Mouse (Mus musculus) forebrain, embryonic 12.5 days (tissue): Measurements from ENCODE around the gene Fxn. TPM values are rescaled to one million over a fixed set of nuclear protein-coding genes. Genes with fewer than 3 reads are reported as not detected.

Experiments used
- ATAC-seq: fragments of 200-750 bp; cut with Nextera tagmentation; 2 replicates; pipeline ENCODE4 v1.8.0; 2017; ENCODE audit warnings: moderate TSS enrichment; ENCODE audit not compliant: low FRiP score
- H3K27ac ChIP-seq: fragments of 300-500 bp; sonication (generic); 2 replicates; pipeline ENCODE4 v1.5.1; 2016; ENCODE audit warnings: mild to moderate bottlenecking
- H3K27me3 ChIP-seq: fragments of 300-500 bp; sonication (generic); 2 replicates; pipeline ENCODE4 v1.6.1; 2016; ENCODE audit warnings: mild to moderate bottlenecking
- H3K36me3 ChIP-seq: fragments of 300-500 bp; sonication (generic); replicated peaks from 2 replicates; pipeline ENCODE4 v1.6.1; 2016; ENCODE audit warnings: mild to moderate bottlenecking
- H3K4me1 ChIP-seq: fragments of 300-500 bp; sonication (generic); 2 replicates; pipeline ENCODE4 v1.6.1; 2016
- H3K4me2 ChIP-seq: fragments of 300-500 bp; sonication (generic); 2 replicates; pipeline ENCODE4 v1.6.1; 2016; ENCODE audit warnings: mild to moderate bottlenecking, moderate library complexity
- H3K4me3 ChIP-seq: fragments of 300-500 bp; sonication (generic); replicated peaks from 2 replicates; pipeline ENCODE4 v1.5.1; 2016; ENCODE audit warnings: mild to moderate bottlenecking
- H3K9ac ChIP-seq: fragments of 300-500 bp; sonication (generic); 2 replicates; pipeline ENCODE4 v1.6.1; 2016; ENCODE audit warnings: mild to moderate bottlenecking
- H3K9me3 ChIP-seq: fragments of 300-500 bp; sonication (generic); 2 replicates; pipeline ENCODE4 v1.6.1; 2016
- WGBS: fragments of 180-500 bp; shearing (Covaris S2); methylation state at CpG from one replicate; pipeline ENCODE4 v1.1.7; 2016; 5-methylcytosine and 5-hydroxymethylcytosine counted together
- polyA plus RNA-seq: library from polyadenylated mRNA; unstranded; fragments of >200 nt; fragmentation: Nextera tagmentation; extraction: Ambion mirVana; gene quantifications from 2 replicates; pipeline ENCODE4 v1.2.1, GENCODE M21; 2016

The Fxn gene
- polyA plus RNA-seq, 1 experiment from 2014 or later, result 52.2 TPM

DNA sequence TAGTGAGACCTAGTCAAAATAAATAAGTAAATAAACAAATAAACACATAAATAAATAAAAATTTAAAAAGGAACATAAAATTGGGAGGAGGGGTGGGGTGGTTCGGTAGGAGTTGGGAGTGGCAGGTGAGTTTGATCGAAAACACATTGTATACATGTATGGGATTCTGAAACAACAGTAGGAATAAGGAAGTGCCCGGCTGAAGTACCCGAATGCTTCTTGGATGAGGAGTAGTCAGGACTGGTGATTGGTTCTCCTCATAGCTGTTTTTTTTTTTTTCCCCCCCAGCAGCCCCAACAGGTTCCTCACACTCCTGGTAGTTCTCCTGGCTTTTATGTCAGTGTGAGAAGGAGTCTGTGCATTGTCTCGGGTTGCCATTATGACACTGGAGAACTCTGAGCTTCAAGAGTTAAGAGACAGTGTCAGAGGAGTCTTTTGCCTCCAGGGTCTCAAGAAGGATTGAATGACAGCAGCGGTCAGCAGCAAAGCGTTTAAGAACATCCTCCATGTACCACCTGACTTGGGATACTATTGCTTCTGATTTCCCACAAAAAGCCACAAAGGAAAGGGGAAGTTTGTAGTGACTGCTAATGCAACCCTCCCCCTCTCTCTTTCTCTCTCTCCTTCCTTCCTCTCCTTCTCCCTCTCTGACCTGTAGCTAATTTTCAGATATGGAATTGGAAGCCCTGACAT is 1.0 kb upstream of the Fxn start:
- no peak for ATAC-seq
- 0 out of 2 replicates have a peak, but pooled peaks cover 2% of the 10 kb centered on the region for H3K36me3 ChIP-seq
- H3K4me1 ChIP-seq, result peaks cover 11% of the 10 kb centered on the region
- no peaks in the 10 kb centered on the region for H3K27me3 ChIP-seq
- peak overlapping the region; percentile 81 for H3K4me2 ChIP-seq
- WGBS, result 63% methylated on average over 7 of the region's 7 CpGs
- no peak overlapping the region for H3K9ac ChIP-seq
- H3K27ac ChIP-seq, result no peak overlapping the region
- H3K4me3 ChIP-seq, result no peak overlapping the region
- no peaks in the 10 kb centered on the region for H3K9me3 ChIP-seq

DNA sequence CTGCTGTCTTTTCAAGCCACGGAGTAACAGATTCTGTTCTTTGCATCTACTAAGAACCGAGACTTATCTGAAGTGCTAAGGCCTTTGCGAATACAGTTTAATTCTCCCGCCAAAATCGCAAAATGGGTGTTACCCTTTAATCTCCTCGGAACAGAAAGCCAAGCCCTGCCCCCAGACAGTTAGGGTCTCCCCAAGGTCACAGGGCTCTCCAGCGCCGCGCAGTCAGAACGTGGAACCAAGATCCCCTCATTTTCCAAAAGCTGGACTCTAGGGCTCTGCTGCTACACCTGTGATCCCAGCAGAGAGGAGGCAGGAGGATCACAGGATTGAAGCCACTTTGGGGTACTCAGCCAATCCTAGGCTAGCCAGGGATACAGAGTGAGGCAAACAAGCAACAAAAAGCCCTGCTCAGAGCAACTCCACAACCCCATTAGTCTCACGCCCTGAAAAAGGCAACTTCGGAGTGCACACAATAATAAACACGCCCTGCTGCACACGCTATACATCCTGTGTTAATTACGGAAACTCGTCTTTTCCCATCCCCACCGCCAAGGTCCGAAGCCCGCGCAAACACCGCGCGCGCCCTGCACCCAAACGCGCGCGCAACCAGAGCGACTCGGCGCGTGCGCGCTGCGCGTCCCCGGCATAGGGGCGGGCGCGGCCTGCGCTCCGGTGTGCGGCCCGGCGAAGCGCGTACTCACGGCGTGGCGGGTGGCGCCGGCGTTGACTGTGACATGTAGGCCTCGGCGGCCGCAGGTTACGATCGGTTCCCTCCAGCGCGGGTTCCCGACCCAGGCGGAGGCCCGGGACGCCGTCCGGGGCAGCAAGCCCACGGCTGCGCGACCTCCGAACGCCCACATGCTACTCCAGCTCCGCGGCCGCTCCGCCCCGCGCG is 452 bp downstream of the Fxn start:
- WGBS, result under 1% methylated on average over 71 of the region's 78 CpGs
- Histone ChIP-seq H3K4me1 (peaks cover 11% of the 10 kb centered on the region), H3K9me3 (no peaks in the 10 kb centered on the region), H3K27me3 (no peaks in the 10 kb centered on the region), H3K4me3 (peak overlapping the region; percentile 63), H3K36me3 (peaks cover 11% of the 10 kb centered on the region; the same call in 1 of the 2 replicates), H3K9ac (peak overlapping the region; percentile 68), H3K4me2 (peak overlapping the region; percentile 81), H3K27ac (peak overlapping the region; percentile 89)
- peak; percentile 74 for ATAC-seq

DNA sequence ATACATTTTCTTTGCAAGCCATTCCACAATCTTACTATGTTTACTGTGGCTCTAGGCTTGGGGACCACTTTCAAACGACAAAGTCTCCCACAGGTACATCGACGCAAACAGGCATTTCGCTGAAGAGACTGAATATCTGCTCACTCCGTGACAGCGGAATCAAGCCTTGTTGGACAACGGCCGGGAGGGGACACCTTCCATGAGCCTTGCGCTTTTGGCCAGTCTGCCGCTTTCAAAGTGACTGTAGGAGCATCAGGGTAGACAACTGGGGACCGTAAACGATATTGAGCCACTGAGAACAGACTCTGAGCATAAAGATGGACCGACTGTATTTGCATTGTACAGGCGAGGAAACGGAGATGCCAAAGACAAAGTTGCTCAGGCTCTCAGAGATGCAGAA is 1.5 kb downstream of the Fxn start:
- H3K4me2 ChIP-seq, result peak overlapping the region; percentile 81
- 83% methylated on average over 15 of the region's 15 CpGs for WGBS
- H3K27me3 ChIP-seq, result no peaks in the 10 kb centered on the region
- H3K27ac ChIP-seq, result no peak overlapping the region
- H3K4me1 ChIP-seq, result peaks cover 14% of the 10 kb centered on the region
- peak overlapping the region; percentile 63; the same call in 1 of the 2 replicates for H3K4me3 ChIP-seq
- H3K36me3 ChIP-seq, result peaks cover 11% of the 10 kb centered on the region; the same call in 1 of the 2 replicates
- H3K9me3 ChIP-seq, result no peaks in the 10 kb centered on the region
- H3K9ac ChIP-seq, result peak overlapping the region; percentile 68
- no peak for ATAC-seq

DNA sequence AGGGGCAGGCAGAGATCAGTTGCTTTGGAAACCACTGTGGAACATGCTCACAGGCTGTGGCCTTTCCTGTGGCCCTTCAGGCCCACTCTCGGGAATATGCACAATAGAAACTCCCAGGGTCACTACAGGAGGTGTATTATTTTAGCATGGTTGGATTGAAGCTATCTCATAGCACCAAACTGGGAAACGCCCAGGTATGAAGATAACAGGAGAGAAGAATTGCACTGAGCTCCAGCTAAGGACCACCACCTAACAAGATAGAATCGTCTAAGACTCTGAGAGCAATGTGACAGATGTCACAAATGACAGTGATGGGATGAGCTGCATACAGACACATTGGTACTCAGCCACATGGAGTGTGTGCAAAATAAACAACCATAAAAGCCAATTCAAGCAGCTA is 6.1 kb downstream of the Fxn start:
- Histone ChIP-seq H3K4me3 (no peak overlapping the region), H3K27me3 (no peaks in the 10 kb centered on the region), H3K36me3 (peaks cover 11% of the 10 kb centered on the region; the same call in 1 of the 2 replicates), H3K4me1 (peaks cover 26% of the 10 kb centered on the region), H3K4me2 (no peak overlapping the region), H3K9ac (no peak overlapping the region), H3K9me3 (no peaks in the 10 kb centered on the region), H3K27ac (no peak overlapping the region)
- WGBS, result 63% methylated on average over 3 of the region's 3 CpGs
- ATAC-seq, result no peak

DNA sequence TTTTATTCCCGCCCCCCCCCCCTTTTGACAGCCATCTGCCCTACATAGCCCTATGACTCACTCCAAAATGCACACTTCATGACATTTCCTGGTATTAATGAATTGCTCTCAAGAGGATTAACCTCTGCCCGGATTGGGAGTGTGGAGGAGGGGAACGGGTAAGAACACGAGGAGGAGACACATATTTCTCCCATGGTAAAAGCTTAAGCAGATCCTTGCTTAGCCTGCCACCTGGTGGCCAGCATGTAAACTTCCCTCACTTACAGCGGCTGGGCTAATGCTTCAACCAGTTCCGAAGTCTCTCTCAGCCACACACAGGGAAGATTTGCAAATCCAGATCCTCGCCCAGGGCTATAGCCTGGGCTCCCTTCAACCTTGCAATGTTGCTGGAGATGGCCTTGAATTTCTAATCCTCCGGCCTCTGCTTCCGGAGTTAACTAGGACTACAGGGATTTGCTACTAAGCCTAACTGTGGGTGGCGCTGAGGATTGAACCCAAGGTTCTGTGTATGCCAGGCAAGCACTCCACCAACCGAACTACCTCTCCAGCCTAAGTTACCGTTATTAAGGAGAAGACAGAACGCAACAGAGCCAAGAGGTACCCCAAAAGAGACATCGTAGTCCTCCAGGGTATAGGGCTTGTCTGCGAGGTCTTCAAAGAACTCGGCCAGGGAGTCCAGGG is 8.5 kb downstream of the Fxn start:
- Histone ChIP-seq H3K4me2 (peak overlapping the region; percentile 24; the same call in 1 of the 2 replicates), H3K27me3 (no peaks in the 10 kb centered on the region), H3K36me3 (peaks cover 11% of the 10 kb centered on the region; the same call in 1 of the 2 replicates), H3K4me1 (peaks cover 41% of the 10 kb centered on the region), H3K9ac (no peak overlapping the region), H3K27ac (0 out of 2 replicates have a peak overlapping the region, but pooled peaks have one; percentile 19), H3K9me3 (no peaks in the 10 kb centered on the region), H3K4me3 (no peak overlapping the region)
- WGBS, result 47% methylated on average over 16 of the region's 16 CpGs
- peak; percentile 76 for ATAC-seq

DNA sequence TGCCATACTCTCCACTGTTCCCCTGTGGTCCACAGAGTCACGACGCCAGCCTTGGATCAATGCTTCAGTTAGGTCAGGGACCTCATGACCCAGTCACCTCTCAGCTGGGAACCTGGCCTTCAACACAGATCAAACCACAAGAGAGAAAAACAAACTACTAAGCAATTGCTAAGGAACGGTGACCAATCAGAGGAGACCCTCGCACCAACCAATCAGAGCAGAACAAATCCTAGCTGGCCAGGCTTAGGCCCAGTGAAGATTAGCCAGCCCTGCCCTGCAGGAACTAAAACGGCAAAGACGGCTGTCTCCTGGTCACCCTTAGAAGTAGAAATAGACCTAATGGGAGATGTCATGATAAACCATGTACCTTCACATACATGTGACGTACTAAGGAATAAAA is 9.1 kb downstream of the Fxn start:
- H3K27ac ChIP-seq, result no peak overlapping the region
- no peak overlapping the region for H3K4me3 ChIP-seq
- H3K36me3 ChIP-seq, result peaks cover 8% of the 10 kb centered on the region; the same call in 1 of the 2 replicates
- H3K9ac ChIP-seq, result no peak overlapping the region
- peak overlapping the region; percentile 24; the same call in 1 of the 2 replicates for H3K4me2 ChIP-seq
- H3K27me3 ChIP-seq, result no peaks in the 10 kb centered on the region
- H3K4me1 ChIP-seq, result peaks cover 44% of the 10 kb centered on the region
- WGBS, result 27% methylated on average over 7 of the region's 7 CpGs
- no peaks in the 10 kb centered on the region for H3K9me3 ChIP-seq
- ATAC-seq, result peak; percentile 73

DNA sequence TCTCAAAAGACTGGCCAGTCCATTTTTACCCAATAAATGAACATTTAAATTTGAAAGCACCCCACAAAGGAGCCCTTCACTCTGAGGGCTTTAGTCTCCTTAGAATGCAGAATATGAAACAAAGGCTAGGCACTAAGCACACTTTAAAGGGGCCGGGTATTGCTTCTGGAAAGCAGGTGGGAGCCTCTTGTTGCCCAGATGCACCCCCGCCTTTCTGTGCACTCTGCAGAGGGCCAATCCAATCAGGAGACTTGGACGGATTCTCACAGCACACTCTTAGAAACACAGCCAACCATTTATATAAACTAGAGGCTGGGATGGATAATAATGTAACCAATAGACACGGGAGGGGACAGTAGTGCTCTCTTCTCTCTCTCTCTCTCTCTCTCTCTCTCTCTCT is 11.9 kb downstream of the Fxn start:
- Histone ChIP-seq H3K36me3 (peaks cover 14% of the 10 kb centered on the region), H3K9me3 (no peaks in the 10 kb centered on the region), H3K9ac (no peak overlapping the region), H3K4me2 (peak overlapping the region; percentile 31), H3K4me3 (peak overlapping the region; percentile 4; the same call in 1 of the 2 replicates), H3K27ac (peak overlapping the region; percentile 82), H3K27me3 (no peaks in the 10 kb centered on the region), H3K4me1 (peaks cover 41% of the 10 kb centered on the region)
- WGBS, result 7% methylated on average over 4 of the region's 4 CpGs
- ATAC-seq, result peak; percentile 51; the same call in 1 of the 2 replicates

DNA sequence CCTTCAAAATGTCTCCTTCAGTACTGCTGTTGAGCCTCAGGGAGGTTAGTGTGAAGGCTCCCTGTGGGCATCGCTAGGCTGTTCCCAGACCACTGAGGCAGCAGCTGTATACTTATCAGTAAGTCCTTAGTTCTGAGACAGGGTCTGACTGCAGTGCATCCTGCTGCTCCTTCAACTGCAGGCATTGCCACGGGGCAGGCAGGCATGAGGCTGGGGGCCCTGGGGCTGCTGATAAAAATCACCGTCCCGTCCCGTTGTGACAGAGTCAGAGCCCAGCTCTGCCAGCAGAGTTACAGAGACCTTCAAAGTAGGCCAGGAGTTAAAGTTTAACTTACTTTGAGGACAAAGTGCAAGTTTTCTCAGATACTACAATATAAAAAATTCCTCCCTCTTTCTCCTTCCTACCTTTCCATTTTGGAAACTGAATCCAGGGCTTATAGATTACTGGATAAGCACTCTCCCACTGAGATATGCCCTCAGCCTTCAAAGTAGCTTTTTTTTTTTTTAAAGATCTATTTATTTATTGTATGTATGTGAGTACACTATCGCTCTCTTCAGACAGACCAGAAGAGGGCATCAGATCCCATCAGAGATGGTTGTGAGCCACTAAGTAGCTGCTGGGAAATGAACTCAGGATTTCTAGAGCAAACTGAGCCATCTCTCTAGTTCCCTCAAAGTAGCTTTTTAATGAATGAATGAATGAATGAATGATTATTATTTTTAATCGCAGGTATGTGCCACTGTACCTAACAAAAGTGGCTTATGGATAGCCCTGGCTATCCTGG is 14.2 kb downstream of the Fxn start:
- WGBS, result 90% methylated on average over 7 of the region's 7 CpGs
- H3K36me3 ChIP-seq, result peaks cover 25% of the 10 kb centered on the region
- ATAC-seq, result no peak

DNA sequence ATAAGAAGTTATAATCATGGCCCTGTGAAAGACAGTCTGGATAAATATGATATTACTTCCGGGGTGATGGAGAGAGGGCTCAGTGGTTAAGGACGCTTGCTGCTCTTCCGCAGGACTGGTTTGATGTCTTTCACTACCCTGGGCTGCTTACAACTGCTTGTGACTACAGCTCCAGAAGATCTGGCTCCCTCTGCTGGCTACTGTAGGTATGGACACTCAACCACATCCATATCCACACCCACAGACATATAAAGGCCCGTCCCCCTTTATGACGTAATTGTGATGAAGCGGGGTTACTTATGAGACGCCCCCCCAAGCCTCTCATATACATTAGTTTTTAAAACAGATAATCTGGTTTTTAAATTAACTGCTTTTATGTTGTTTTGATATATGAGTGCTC is 15.4 kb downstream of the Fxn start:
- 50% methylated on average over 7 of the region's 7 CpGs for WGBS
- Histone ChIP-seq H3K36me3 (peaks cover 25% of the 10 kb centered on the region), H3K9me3 (no peaks in the 10 kb centered on the region)

More for the DNA sequence above, 14.2 kb downstream of the Fxn start:
- H3K4me2 ChIP-seq, result no peak overlapping the region
- H3K9me3 ChIP-seq, result no peaks in the 10 kb centered on the region
- no peaks in the 10 kb centered on the region for H3K27me3 ChIP-seq
- H3K9ac ChIP-seq, result no peak overlapping the region
- no peak overlapping the region for H3K27ac ChIP-seq
- H3K4me1 ChIP-seq, result peaks cover 37% of the 10 kb centered on the region
- H3K4me3 ChIP-seq, result no peak overlapping the region

DNA sequence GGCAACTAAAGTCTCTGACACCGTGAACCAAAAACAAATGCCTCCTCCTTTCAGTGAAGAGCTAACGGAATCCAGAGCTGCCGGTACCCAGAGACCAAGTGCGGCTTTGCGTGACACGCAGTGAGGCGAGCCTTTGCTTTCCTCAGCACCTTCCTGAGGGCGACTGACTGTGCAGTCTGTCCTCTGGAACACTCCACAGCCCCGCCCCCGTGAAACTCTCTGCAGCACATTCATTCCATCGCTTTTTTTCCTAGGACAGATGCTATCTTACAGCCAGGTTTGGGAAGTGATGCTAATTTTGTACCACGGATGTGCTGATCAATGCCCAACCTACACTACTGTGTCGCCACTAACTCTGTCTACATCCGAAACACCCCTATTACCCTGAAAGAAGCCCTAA is 17.7 kb downstream of the Fxn start:
- no peak for ATAC-seq
- Histone ChIP-seq H3K9ac (no peak overlapping the region), H3K9me3 (no peaks in the 10 kb centered on the region), H3K27ac (no peak overlapping the region), H3K36me3 (peaks cover 25% of the 10 kb centered on the region), H3K4me2 (no peak overlapping the region), H3K4me3 (no peak overlapping the region), H3K27me3 (no peaks in the 10 kb centered on the region), H3K4me1 (peaks cover 16% of the 10 kb centered on the region)
- 93% methylated on average over 14 of the region's 14 CpGs for WGBS

More for the DNA sequence above, 15.4 kb downstream of the Fxn start:
- Histone ChIP-seq H3K4me2 (no peak overlapping the region), H3K4me3 (no peak overlapping the region), H3K4me1 (peaks cover 30% of the 10 kb centered on the region), H3K27ac (no peak overlapping the region), H3K27me3 (no peaks in the 10 kb centered on the region), H3K9ac (no peak overlapping the region)
- peak; percentile 59; the same call in 1 of the 2 replicates for ATAC-seq
